Mouse (Mus musculus) cerebellum, adult 11 months (tissue): Measurements from ENCODE around the gene Satb2.

Source experiments
- DNase-seq: peaks from one replicate; pipeline ENCODE4 v3.0.0; 2022

The Satb2 gene

DNA sequence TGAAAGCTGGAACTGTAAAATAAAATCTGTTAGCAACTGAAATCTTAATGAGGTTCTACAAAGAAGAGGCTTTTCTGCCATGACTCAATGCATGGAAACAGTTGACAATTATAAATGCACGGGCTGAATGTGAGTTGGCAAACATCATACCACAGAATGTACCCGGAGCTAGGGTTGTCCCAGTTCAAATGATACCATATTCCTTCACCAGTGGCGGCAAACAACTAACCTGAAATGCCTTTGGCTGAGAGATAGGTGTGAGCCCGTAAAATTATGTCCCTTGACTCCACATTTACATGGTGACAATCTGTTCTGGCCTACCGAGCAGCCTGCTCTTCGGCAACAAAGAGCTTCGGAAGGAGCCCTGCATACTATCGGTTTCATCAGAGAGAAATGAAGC lies 58.0 kb downstream of the Satb2 start:
- no peak for DNase-seq

DNA sequence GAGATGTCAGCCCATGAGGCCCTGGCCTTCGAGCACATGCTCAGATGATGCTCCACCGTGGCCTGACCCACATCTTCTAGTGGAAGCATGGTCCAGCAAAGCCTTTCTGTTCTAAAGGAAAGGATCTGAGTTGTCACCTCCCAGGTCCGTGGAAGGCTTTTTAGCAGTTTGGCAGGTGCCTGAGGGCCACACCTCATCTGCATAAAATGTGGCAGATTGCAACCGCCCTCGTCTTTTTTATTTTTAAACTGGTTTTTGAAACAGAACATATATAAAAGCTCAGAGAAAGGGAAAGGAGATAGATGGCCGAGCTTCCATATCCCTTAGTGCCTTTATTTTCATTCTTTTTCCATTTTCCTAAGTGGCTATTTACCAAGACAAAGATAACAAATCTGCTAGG lies 64.2 kb downstream of the Satb2 start:
- no peak for DNase-seq

DNA sequence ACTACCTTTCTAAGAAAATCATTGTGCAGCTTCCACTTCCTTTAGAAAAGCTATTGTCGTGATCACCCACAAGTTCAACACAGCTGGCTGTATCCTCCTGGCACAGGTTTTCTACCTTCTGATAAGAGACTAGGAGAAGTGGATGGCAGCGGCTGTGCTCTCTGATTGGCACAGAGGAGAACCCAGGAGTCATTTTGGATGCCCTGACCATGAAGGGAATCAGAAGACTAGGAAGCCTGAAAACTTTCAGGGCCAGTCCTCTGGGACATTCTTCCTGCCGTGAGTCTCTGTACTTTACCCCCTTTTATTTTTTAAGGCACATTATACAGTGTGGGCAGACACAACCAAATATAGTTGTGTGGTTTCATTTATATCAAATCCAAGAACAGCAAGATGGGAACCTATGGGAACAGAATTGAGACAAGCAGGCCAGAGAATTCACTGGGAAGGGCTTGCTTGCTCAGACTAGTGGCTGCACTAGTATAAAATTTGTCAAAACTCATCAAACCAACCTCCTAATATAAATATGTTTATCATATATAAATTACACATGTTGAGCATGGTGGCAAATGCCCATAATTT lies 77.7 kb downstream of the Satb2 start:
- no peak for DNase-seq

DNA sequence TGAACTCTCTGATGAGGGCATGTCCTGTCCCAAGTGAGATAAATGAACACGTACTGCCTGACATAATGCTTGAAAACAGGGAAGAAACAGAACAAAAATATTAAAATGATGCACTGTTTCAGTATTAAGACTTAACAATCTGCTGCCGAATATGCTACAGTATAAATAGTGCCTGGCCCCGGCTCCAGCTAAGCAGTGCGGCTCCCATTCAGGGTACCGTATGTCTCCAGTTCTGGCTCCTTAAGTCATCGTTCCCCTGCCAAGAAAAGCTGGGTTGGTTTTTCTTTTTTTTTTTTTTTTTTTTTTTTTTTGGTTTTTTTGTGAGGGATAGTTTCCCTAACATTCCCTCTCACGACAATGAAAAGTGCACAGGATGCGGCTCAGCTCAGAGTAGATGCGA lies 78.3 kb downstream of the Satb2 start:
- DNase-seq: no peak

DNA sequence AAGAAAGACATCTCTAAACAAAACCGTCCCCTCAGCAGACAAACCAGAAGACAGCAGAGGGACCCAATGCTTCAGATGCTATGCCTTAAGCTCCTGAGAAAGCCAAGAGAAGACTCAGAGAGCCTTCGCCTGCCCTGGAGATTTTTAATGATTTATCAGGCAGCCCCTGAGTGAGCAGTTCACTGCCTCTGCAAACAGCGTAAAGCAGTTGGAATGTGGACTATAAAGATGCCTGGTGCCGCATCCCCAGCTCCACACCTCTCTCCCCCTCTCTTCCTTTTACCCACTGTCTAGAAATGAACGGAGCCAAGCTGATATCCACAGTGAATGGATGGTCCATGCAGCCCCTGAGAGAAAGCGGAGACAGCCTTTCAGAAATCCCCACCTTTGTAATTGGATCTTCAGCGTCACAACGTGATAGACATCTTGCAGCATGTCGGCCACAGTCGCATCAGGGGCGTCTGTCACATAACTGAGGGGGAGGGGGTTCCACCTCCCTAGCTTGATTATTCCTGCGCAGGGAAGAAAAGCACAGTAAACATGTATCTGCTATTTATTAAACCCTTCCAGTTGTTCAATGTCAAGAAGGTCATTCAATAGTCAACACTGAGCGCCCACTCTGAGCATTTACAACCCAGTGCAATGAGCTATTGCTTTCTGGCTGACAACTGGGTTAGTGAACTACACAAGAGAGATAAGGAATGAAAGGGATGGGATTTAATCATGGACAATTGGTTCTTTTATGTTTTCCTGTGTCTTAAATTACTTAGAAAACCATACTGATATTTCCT lies 79.6 kb downstream of the Satb2 start:
- no peak for DNase-seq

DNA sequence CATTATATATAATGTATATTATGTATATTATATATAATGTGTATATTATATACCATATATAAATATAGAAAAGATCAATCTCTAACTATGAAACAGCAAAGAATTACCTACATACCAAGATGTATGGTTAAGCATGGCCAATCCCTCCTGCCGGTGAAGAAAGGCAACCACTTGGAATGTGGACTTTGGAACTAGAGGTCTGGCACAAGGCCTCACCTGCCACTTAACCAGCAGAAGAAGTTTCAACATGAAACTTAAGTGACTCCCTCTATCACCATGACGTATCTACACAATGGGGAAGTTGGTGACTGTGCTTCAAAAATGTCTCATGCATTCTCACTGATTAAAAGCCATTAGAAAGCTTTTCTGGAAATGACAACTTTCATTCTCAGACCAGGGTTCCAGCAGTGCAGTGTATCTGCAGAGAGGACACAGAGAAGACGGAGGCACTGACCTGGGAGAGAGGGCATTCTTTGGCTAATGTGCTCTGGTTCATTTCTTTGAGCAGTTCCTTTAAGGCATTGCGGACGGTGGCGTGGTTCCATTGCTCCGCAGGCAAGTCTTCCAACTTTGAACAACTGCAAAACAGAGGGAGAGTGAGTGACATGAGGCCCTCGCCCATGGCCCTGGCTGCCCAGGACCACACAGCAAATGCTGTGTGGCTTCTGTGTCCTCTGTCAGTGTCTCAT lies 80.8 kb downstream of the Satb2 start:
- no peak for DNase-seq

DNA sequence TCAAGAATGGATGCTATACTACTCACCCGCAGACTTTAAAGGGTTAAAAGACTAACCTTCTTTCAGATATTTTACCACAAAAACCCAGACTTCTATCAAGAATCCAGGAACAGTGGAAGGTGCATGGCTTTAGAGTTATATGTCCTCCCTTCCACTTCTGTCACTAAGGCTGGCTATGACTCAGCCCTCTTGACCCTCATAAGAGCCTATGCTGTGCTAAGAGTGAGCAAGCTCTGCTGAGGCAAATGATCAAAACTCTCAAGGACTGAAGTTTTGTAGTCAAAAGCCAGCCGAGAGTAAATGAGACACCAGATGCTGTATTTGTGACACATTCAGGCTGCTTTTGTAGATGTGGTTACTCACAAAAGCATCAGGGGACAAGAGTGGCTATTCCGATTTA lies 81.8 kb downstream of the Satb2 start:
- no peak for DNase-seq

DNA sequence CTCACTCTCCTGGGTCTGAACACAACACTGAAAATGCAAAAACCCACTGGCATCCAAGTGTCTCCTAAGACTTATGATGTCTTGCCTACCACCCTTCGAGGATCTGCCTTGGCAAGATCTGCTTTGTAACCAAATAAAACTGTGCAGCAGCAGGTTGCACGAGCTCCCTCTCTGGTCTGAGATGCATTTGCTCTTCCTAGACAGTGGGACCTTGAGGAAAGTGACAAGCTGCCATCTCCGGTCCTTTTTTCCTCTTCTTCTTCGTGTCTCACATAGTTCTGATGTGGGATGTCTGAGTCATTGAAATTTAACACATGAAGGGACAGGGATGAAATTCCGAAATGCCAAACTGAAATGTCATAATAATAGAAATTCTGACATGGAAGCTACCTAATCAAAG lies 85.7 kb downstream of the Satb2 start:
- DNase-seq: no peak

DNA sequence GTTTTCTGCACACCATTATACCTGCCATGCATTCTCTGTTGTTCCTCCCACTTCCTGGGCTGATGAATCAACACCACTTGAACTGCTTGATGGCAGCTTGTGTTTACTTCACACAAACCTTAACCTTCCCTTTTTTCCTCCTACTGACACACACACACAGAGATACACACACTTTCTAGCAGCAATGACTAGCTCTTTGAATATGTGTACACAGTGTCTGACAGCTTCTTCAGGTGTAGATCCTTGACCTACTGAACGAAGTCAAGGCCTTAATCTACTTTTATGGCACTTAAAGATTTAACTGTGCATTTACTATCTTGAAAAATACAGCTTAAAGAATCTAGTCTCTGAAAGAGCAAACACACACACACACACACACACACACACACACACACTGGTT lies 89.5 kb downstream of the Satb2 start:
- no peak for DNase-seq

DNA sequence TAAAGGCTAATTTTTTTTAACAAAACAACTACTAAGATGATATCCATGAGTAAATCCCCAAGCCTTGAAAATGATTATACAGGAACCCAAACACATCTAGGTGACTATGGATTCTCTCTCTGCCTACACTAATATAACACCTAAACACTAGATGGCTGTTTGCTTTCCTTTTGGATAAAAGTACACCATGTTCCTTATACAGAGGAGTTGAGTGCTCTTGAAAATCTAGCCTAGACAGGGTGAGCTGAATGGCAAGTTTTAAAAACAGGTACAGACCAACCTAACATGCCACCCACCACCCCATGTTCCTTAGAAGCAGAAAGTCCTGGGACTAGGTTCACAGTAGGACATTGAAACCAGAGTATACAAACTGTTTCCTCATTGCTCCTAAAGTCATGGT lies 90.9 kb downstream of the Satb2 start:
- no peak for DNase-seq

DNA sequence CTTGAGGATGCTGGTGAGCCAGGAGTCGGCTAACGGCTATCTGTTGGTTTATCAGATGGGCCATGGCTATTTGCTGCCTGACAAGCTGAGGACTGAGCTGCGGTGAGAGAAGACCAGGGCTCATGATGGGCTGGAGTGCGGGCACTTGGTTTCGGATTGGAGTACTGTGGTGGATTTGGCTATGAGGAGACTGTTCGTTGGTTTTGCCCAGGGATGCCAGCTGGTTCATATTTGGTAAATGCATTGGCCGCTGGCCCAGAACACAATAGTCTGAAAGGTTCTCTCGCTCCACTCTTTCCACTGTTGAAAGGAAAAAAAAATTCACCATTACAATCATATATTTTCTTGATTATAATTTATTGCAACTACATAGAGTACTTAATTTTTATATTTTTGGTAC lies 107.0 kb downstream of the Satb2 start:
- peak; percentile 2 for DNase-seq

DNA sequence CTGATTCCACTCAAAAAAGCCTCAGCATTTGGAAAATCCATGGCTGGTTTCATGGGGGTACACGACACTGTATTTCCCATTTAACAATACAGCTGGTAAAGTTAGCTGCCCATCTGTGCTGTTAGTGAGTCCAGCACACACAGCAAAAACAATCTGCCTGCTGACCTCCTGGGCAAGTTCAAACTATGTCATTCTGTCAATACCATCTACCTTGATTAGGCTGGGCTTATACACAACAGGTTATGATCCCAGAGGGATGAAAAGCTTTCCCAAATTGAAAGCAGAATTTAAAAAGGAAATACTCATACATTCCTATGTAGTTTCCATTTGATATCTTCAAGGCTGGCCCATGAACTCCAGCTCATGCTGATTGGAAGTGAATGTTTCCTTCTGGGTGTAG lies 113.2 kb downstream of the Satb2 start:
- no peak for DNase-seq

DNA sequence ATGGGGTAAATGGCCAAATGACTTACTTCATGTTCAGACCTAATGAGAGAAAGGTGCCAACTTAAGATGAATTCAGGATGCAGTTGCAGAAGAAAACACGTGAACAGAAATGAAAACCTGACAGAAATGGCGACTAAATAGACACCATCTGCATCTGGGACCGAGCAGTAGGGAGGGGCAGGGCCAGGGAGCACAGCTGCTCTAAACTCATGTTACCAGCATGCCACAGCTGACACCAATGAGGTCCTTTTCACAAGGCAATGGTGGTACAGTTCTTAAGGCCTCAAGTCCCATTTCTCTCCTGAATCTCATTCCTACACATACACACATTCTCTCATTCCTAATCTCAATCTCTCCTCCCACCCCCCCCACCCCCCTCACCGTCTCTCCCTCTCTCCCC lies 115.7 kb downstream of the Satb2 start:
- no peak for DNase-seq

DNA sequence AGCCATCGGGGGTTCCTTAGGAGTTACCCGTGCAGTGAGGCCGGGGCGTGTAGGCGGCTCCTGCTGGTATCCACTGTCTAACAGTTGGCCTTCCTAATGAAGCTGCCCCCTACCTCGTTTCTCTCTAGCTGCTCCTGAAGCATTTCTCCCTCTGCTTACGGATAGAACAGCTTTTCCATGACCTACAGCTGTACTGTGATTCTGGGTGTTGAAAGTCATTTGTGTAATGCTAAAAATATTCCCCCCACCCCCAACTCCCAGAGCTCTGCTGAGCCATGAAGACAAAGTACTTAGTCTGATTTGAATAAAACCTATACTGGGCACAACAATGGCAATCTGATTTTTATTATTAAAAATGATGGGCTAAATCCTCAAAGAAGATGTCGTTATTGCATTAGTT lies 121.2 kb downstream of the Satb2 start:
- no peak for DNase-seq

DNA sequence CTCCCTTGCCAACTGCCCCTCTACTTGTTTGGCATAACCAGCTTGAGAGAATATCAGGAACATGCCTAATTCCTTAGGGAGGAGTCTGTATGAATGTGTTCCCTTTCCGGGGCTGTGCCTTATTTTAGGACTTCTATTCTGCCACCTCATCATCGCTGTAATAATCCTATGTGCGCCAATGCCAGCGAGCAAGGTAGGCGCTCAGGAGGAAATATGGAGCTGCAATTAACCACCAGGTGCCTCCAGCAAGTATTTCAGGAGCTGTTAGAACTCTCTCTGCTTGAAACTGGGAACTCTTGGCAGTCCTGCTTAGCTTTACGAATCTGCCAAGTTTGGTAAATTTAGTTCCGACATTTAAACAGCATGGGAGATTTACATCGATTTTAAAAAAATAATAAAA lies 128.0 kb downstream of the Satb2 start:
- DNase-seq: no peak

DNA sequence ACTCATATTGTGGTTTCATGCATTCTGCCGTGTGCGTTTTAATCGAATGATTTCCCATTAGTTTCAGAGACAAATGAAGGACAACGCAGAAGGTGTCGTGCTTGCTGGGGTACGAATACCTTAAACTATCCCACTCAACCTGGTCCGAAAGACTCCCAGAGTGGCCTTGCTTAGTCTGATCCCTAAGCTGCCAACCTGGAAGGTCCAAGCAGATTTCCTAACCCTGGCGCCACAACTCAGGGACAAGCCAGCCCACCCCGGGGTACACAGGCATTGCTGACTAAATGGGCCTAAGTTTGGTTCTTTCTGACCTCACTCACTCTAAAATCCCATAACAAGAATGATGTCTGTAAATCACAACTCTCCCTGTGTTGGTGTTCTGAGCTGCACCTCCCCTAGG lies 132.1 kb downstream of the Satb2 start:
- DNase-seq: no peak

DNA sequence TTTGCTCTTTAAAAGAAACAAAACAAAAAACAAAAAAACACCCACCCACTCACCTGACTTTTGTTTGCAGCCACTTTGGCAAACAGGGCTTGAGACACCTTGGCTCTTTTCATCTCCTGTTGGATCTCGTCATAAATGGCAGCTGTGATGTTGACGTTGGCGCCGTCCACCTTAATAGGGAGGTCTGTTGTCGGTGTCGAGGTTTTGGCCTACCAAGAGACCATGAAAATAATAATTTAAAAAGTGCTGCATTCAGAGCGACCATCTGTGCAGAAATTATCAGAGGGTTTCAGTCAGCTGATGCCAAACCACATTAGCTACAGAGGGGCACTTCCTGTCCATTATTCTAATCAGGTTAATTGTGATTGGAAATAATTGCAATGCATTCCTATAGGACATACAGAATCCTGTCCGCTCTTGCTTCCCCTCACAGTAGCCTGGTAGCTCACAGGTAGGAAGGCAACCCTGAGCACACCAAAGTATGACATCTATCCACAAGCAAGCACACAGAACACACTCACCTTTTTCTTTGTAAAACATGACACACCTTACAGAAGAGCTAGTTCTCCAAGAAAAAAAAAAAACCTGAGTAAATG lies 132.8 kb downstream of the Satb2 start:
- DNase-seq: no peak

DNA sequence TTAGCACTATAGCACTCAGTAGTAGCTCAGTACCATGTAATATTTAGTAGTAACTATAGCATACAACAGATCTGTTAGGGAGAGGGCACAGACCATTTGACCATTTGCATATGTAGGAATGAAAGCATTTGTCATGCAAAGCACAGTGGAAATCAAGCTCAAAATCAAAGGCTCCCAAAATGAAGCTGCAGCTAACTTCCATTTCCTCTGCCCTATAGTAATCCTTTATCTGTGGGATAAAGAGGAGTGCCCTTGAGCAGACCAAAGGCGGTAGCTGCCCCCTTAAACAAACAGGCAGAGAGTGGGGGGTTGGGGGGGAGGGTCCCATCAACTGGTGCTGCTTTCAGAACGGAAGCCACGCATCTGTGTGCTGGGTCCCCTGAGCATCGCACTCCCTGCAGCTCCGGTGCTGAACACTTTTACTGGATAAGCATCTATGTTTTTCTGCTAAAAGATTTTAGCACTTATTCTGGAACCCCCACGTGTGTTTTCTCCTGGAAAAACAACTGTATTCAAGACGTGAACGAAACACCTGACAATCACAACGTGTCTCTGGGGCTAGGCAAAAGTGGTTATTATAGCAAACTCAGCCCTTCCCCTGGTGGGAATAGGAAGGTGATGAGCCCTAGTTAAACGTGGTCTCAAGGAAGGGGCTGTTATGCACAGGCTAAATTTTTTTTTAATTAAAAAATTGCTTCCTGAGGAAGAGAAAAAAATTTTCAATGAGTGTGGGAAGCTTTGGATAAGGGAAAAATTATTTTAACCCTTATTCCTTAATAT lies 133.7 kb downstream of the Satb2 start:
- DNase-seq: no peak

DNA sequence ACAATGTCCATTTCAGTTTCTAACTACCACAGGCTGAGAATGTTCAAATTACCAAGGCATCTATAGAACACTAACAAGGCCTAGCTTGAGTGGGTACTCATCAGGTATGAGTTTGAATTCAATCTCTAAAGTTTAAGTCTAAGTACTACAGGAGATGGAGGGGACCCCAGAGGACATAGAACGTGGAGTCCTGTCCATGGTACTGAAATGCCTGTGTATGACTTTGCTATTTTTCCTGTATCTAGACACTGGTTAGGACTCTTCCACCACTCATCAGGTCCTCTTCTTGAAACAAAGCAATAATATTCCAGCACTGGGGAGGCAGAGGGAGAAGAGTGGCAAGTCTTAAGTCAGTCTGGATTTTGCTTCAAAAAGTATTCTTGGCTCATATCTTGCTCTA lies 139.5 kb downstream of the Satb2 start:
- DNase-seq: no peak

DNA sequence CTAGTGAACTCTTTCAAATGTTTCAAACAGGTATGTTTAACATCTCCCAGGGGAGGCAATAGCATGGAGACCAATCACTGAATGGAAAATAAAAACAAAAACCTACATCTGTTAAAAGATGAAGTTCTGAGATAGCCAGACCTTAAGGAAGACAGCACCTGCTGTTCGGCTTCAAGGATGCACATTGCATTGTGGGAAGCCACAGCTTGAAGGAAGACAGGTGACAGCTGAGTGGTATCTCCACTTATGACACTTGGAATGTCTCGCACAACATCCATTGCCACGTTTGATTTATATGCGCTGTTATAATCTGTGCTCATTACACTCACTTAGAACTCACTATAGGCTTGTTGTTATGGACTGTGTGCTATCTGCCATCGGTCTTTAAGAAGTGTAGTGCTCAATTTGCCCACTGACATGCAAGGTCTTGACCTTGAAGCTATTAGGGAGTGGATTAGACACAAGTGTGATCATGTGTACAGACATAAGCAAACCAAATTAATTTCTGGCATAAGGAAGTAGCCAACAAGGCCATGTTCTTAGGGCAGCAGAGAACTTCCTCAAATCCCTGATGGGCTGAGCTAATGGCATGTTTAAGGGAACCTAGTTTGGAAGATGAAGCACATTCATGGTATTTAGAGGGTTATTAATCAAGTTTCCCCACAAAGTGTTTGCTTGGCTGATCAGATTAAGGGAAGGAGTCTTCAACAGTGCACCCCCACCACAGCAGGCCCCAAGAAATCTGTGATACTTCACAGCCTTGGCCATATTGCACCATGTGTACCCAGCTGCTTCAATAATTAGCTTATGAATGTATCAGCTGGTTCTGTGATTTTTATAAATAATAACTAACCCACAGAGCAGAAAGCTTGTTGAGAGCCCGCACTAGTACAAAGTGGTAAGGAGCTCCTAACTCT lies 144.2 kb downstream of the Satb2 start:
- DNase-seq: no peak

DNA sequence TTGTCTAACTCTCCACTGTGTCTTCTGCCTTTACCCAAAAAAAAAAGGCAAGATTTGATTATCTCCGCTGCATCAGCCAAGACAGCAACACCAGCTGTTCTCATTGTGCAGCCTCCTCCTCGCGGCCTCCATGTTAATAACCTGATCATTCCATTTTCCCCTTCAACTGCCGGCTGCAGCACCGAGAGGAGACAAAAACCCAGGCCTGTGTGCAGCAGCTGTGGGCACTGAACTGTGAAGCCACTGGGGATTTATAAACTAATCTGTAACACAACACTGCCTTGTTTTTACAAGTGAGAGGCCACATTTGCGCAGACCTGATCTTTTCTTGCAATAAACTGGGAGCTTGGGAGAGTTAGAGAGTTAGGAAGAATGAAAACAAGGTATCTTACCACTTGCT lies 145.1 kb downstream of the Satb2 start:
- no peak for DNase-seq

DNA sequence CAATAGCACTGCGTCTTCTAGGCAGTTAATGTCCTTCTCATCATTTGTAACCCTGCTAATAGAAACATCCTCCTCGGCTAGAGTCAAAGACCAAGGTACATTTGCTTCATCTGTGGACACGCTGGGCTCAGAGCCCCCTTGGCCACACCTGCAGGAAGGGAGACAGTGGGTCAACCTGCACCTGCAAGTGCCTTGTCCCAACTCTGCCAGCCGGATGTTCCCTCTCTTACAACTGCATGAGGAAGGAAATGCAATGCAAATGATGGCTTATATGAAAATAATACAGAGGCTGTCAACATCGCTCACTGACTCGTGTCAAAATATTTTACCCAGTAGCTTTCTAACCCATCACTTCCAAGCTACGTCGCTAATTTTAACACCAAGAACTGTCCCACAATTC lies 145.7 kb downstream of the Satb2 start:
- DNase-seq: no peak
